In genomic region chr1:178368121-178368520, GRCm38 (mm10) we compare ENCODE assay signal across 9 mouse cellular contexts. TPM values are rescaled to one million over a fixed set of nuclear protein-coding genes. Genes with fewer than 3 reads are reported as not detected.
DNase-seq lines count a peak whose midpoint lies in the region; ATAC-seq lines count a peak whose summit lies in the region.
"Had no signal": no experiment of that assay in that cellular context is flagged by ENCODE, and none has a peak within 500 bp of the region (broad histone marks: within the 10 kb centered on the region; RNA-seq: fewer than 3 reads in every experiment).

No protein-coding gene starts in this region.

- peaks cover 24% of the 10 kb centered on the region for H3K4me1 ChIP-seq in forebrain, embryonic 10.5 days
- 0 out of 2 replicates have a peak, but pooled peaks cover 2% of the 10 kb centered on the region for H3K4me1 ChIP-seq in forebrain, embryonic 14.5 days (ENCODE audit: control insufficient read depth, insufficient read depth, low read length)
- peaks cover 11% of the 10 kb centered on the region for H3K4me1 ChIP-seq in liver, embryonic 11.5 days (replicated peaks; ENCODE audit: control insufficient read depth, insufficient read depth, low read length)
- peaks cover 13% of the 10 kb centered on the region for H3K4me1 ChIP-seq in hindbrain, embryonic 15.5 days (replicated peaks)
- H3K4me1 ChIP-seq in neural tube, embryonic 13.5 days (replicated peaks) = peaks cover 15% of the 10 kb centered on the region; the same call in 1 of the 2 replicates

- H3K9ac ChIP-seq in forebrain, embryonic 14.5 days (ENCODE audit: low read length) = no peak overlapping the region; the same call in 1 of the 2 replicates
- H3K9ac ChIP-seq in liver, embryonic 11.5 days (ENCODE audit: low read depth, low read length) = peak overlapping the region; percentile 82
- no peak overlapping the region for H3K9ac ChIP-seq in hindbrain, embryonic 15.5 days
- H3K9ac ChIP-seq in neural tube, embryonic 13.5 days = no peak overlapping the region

- no peak for ATAC-seq in forebrain, embryonic 14.5 days
- no peak for ATAC-seq in liver, embryonic 11.5 days (replicated peaks; ENCODE audit: low FRiP score)
- no peak for ATAC-seq in hindbrain, embryonic 15.5 days (ENCODE audit: low FRiP score, low read depth)
- ATAC-seq in neural tube, embryonic 13.5 days (ENCODE audit: low read depth) = no peak
- ATAC-seq in monocyte, adult 5-6 weeks (replicated peaks; ENCODE audit: insufficient number of reproducible peaks, low FRiP score, low TSS enrichment, poor library complexity, severe bottlenecking) = no peak

- H3K9me3 ChIP-seq in forebrain, embryonic 10.5 days = no peaks in the 10 kb centered on the region
- no peaks in the 10 kb centered on the region for H3K9me3 ChIP-seq in forebrain, embryonic 14.5 days (replicated peaks; ENCODE audit: control insufficient read depth, low read length)
- no peaks in the 10 kb centered on the region for H3K9me3 ChIP-seq in liver, embryonic 11.5 days (ENCODE audit: control insufficient read depth, low read length)
- H3K9me3 ChIP-seq in hindbrain, embryonic 15.5 days = no peaks in the 10 kb centered on the region
- no peaks in the 10 kb centered on the region for H3K9me3 ChIP-seq in neural tube, embryonic 13.5 days
- H3K9me3 ChIP-seq: embryonic facial prominence, embryonic 12.5 days had no signal

- no peaks in the 10 kb centered on the region for H3K27me3 ChIP-seq in forebrain, embryonic 10.5 days (ENCODE audit: poor library complexity, severe bottlenecking)
- H3K27me3 ChIP-seq in forebrain, embryonic 14.5 days (replicated peaks; ENCODE audit: control insufficient read depth, insufficient read depth, low read length) = no peaks in the 10 kb centered on the region
- H3K27me3 ChIP-seq in liver, embryonic 11.5 days (replicated peaks; ENCODE audit: control insufficient read depth, insufficient read depth, low read length) = no peaks in the 10 kb centered on the region
- no peaks in the 10 kb centered on the region for H3K27me3 ChIP-seq in hindbrain, embryonic 15.5 days
- H3K27me3 ChIP-seq in neural tube, embryonic 13.5 days = no peaks in the 10 kb centered on the region
- H3K27me3 ChIP-seq: embryonic facial prominence, embryonic 12.5 days had no signal

- H3K36me3 ChIP-seq in forebrain, embryonic 10.5 days (replicated peaks) = no peaks in the 10 kb centered on the region
- no peaks in the 10 kb centered on the region for H3K36me3 ChIP-seq in forebrain, embryonic 14.5 days (ENCODE audit: control insufficient read depth, insufficient read depth, low read length)
- H3K36me3 ChIP-seq in liver, embryonic 11.5 days (ENCODE audit: control insufficient read depth, insufficient read depth, low read length) = no peaks in the 10 kb centered on the region
- no peaks in the 10 kb centered on the region for H3K36me3 ChIP-seq in hindbrain, embryonic 15.5 days
- no peaks in the 10 kb centered on the region for H3K36me3 ChIP-seq in neural tube, embryonic 13.5 days
- H3K36me3 ChIP-seq: embryonic facial prominence, embryonic 12.5 days had no signal

- WGBS in forebrain, embryonic 10.5 days = 83% methylated on average over 6 of the region's 6 CpGs
- 82% methylated on average over 6 of the region's 6 CpGs for WGBS in forebrain, embryonic 14.5 days
- 76% methylated on average over 6 of the region's 6 CpGs for WGBS in liver, embryonic 11.5 days
- 71% methylated on average over 6 of the region's 6 CpGs for WGBS in hindbrain, embryonic 15.5 days
- 82% methylated on average over 6 of the region's 6 CpGs for WGBS in neural tube, embryonic 13.5 days

- H3K27ac ChIP-seq in forebrain, embryonic 10.5 days = peak overlapping the region; percentile 86; the same call in 1 of the 2 replicates
- H3K27ac ChIP-seq in forebrain, embryonic 14.5 days (ENCODE audit: low read depth, low read length) = no peak overlapping the region; the same call in 1 of the 2 replicates
- H3K27ac ChIP-seq in liver, embryonic 11.5 days (ENCODE audit: low read depth, low read length) = peak overlapping the region; percentile 93
- peak overlapping the region; percentile 85 for H3K27ac ChIP-seq in hindbrain, embryonic 15.5 days (replicated peaks)
- peak overlapping the region; percentile 71; the same call in 1 of the 2 replicates for H3K27ac ChIP-seq in neural tube, embryonic 13.5 days (replicated peaks)

- no peak overlapping the region for H3K4me2 ChIP-seq in forebrain, embryonic 14.5 days (ENCODE audit: low read length)
- peak overlapping the region; percentile 85 for H3K4me2 ChIP-seq in liver, embryonic 11.5 days
- H3K4me2 ChIP-seq in hindbrain, embryonic 15.5 days = peak overlapping the region; percentile 59; the same call in 1 of the 2 replicates
- H3K4me2 ChIP-seq in neural tube, embryonic 13.5 days = peak overlapping the region; percentile 78

- no peak for DNase-seq in forebrain, embryonic 10.5 days (ENCODE audit: extremely low spot score, low spot score)
- no peak for DNase-seq in forebrain, embryonic 14.5 days (ENCODE audit: low spot score)
- no peak for DNase-seq in liver, embryonic 11.5 days (ENCODE audit: low spot score)
- DNase-seq in liver = no peak
- DNase-seq in ovary, postnatal 14 days (ENCODE audit: low spot score) = no peak

- H3K4me3 ChIP-seq in forebrain, embryonic 10.5 days = peak overlapping the region; percentile 62; the same call in 1 of the 2 replicates
- no peak overlapping the region for H3K4me3 ChIP-seq in forebrain, embryonic 14.5 days (ENCODE audit: low read depth, low read length)
- no peak overlapping the region for H3K4me3 ChIP-seq in liver, embryonic 11.5 days (ENCODE audit: low read depth, low read length)
- no peak overlapping the region for H3K4me3 ChIP-seq in hindbrain, embryonic 15.5 days
- H3K4me3 ChIP-seq in neural tube, embryonic 13.5 days = no peak overlapping the region

RNA-seq across cellular contexts. Expression of gene Hnrnpu, which starts 30.5 kb away (rescaled TPM):
- polyA plus RNA-seq in forebrain, embryonic 10.5 days (2016; fragmentation: Nextera tagmentation; extraction: Ambion mirVana) = 437 and 457 TPM in 2 replicates
- 284 and 334 TPM in 2 replicates for polyA plus RNA-seq in forebrain, embryonic 14.5 days (2014; fragmentation: Nextera tagmentation; extraction: Ambion mirVana)
- 571 and 620 TPM in 2 replicates for polyA plus RNA-seq in liver, embryonic 11.5 days (2014; fragmentation: Nextera tagmentation; extraction: Ambion mirVana)
- 278 and 287 TPM in 2 replicates for polyA plus RNA-seq in hindbrain, embryonic 15.5 days (2015; fragmentation: Nextera tagmentation; extraction: Ambion mirVana)
- polyA plus RNA-seq in neural tube, embryonic 13.5 days (2015; fragmentation: Nextera tagmentation; extraction: Ambion mirVana) = 295 and 366 TPM in 2 replicates
- 385 to 507 TPM (median 405 TPM) in 3 replicates for total RNA-seq in monocyte, adult 5-6 weeks (2017)

RNA-seq across cellular contexts. Expression of gene Efcab2, which starts 37.8 kb away (rescaled TPM):
- polyA plus RNA-seq in forebrain, embryonic 10.5 days (2016; fragmentation: Nextera tagmentation; extraction: Ambion mirVana) = 6.7 and 9.4 TPM in 2 replicates
- polyA plus RNA-seq in forebrain, embryonic 14.5 days (2014; fragmentation: Nextera tagmentation; extraction: Ambion mirVana) = 5.9 and 7.6 TPM in 2 replicates
- polyA plus RNA-seq in liver, embryonic 11.5 days (2014; fragmentation: Nextera tagmentation; extraction: Ambion mirVana) = 5.8 and 6.5 TPM in 2 replicates
- polyA plus RNA-seq in hindbrain, embryonic 15.5 days (2015; fragmentation: Nextera tagmentation; extraction: Ambion mirVana) = 9.9 and 11.2 TPM in 2 replicates
- 8.4 and 9.6 TPM in 2 replicates for polyA plus RNA-seq in neural tube, embryonic 13.5 days (2015; fragmentation: Nextera tagmentation; extraction: Ambion mirVana)
- total RNA-seq in monocyte, adult 5-6 weeks (2017) = 2.7 to 5.7 TPM (median 5.0 TPM) in 3 replicates

RNA-seq across cellular contexts. Expression of gene Cox20, which starts 49.2 kb away (rescaled TPM):
- polyA plus RNA-seq in forebrain, embryonic 10.5 days (2016; fragmentation: Nextera tagmentation; extraction: Ambion mirVana) = 77.3 and 84.2 TPM in 2 replicates
- polyA plus RNA-seq in forebrain, embryonic 14.5 days (2014; fragmentation: Nextera tagmentation; extraction: Ambion mirVana) = 150 and 167 TPM in 2 replicates
- 108 and 129 TPM in 2 replicates for polyA plus RNA-seq in liver, embryonic 11.5 days (2014; fragmentation: Nextera tagmentation; extraction: Ambion mirVana)
- polyA plus RNA-seq in hindbrain, embryonic 15.5 days (2015; fragmentation: Nextera tagmentation; extraction: Ambion mirVana) = 110 and 131 TPM in 2 replicates
- polyA plus RNA-seq in neural tube, embryonic 13.5 days (2015; fragmentation: Nextera tagmentation; extraction: Ambion mirVana) = 133 and 138 TPM in 2 replicates
- total RNA-seq in monocyte, adult 5-6 weeks (2017) = 99.3 to 162 TPM (median 133 TPM) in 3 replicates
